9 mouse cellular contexts compared by ENCODE assay signal in the genomic region with DNA sequence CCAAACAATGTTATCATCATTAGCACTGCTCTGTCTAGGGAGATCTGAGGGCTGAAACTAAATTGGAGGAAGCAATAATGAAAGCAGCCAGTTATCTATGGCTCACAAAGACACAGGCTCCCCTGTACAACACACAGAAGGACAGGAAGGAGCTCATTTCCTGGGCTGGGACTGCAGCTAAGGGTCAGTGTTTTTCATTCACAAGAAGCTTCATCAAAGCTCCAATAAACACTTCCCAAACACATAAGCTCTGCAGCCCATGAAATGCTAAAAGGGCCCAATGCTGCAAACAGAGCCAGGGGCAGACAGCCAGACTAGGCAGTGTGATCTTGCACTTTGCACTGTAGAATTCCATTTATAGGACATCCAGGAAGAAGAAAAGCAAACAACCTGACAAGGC.
A peak's percentile ranks its signal among the peaks of the same experiment; 100 is the strongest.
DNase-seq lines count a peak whose midpoint lies in the region; ATAC-seq and TF ChIP-seq lines count a peak whose summit lies in the region.
"Had no signal": no experiment of that assay in that cellular context is flagged by ENCODE, and none has a peak within 500 bp of the region (broad histone marks: within the 10 kb centered on the region; RNA-seq: fewer than 3 reads in every experiment).

No protein-coding gene starts in this region.

- peaks cover 7% of the 10 kb centered on the region for H3K4me1 ChIP-seq in midbrain, embryonic 16.5 days (ENCODE audit: control insufficient read depth, insufficient read depth, low read length)
- peaks cover 7% of the 10 kb centered on the region for H3K4me1 ChIP-seq in midbrain, embryonic 14.5 days (ENCODE audit: control insufficient read depth, insufficient read depth, low read length)
- peaks cover 8% of the 10 kb centered on the region for H3K4me1 ChIP-seq in limb, embryonic 11.5 days (ENCODE audit: control insufficient read depth, insufficient read depth, low read length)
- no peaks in the 10 kb centered on the region for H3K4me1 ChIP-seq in thymus, adult 2 months (replicated peaks; ENCODE audit: control insufficient read depth, insufficient read depth, low read length)

- no peak for DNase-seq in midbrain, embryonic 14.5 days
- DNase-seq in heart, postnatal 10 days, result peak; percentile 60 to 67
- DNase-seq in limb, embryonic 11.5 days (ENCODE audit: low spot score), result peak; percentile 25
- DNase-seq in retina, embryonic 14.5 days (ENCODE audit: low spot score), result peak; percentile 27
- DNase-seq in thymus, adult 2 months, result no peak
- no peak for DNase-seq in frontal cortex, postnatal 10 days (ENCODE audit: low spot score in 2 of 2)
- no peak for DNase-seq in cerebellum, postnatal 10 days

- intact Hi-C loops in heart, postnatal 10 days (cut with DNase I), result no loop called here

- no peak for TF ChIP-seq POLR2A in thymus, adult 2 months (IDR thresholded peaks at IDR 0.05; ENCODE audit: control insufficient read depth, extremely low read depth, insufficient read depth, low read length, poor library complexity)

- peak; percentile 18; the same call in 1 of the 2 replicates for ATAC-seq in midbrain, embryonic 16.5 days
- no peak for ATAC-seq in midbrain, embryonic 14.5 days (ENCODE audit: low FRiP score, low TSS enrichment)
- no peak for ATAC-seq in limb, embryonic 11.5 days (ENCODE audit: insufficient number of reproducible peaks, low FRiP score, low TSS enrichment, low read depth)

- H3K4me3 ChIP-seq in midbrain, embryonic 16.5 days (ENCODE audit: low read depth, low read length), result no peak overlapping the region
- no peak overlapping the region for H3K4me3 ChIP-seq in midbrain, embryonic 14.5 days (replicated peaks; ENCODE audit: low read depth, low read length)
- no peak overlapping the region for H3K4me3 ChIP-seq in limb, embryonic 11.5 days (ENCODE audit: low read depth, low read length)
- H3K4me3 ChIP-seq in thymus, adult 2 months (ENCODE audit: control insufficient read depth, insufficient read depth, low read length), result no peak overlapping the region
- H3K4me3 ChIP-seq: limb, embryonic 13.5 days had no signal

- H3K36me3 ChIP-seq in midbrain, embryonic 16.5 days (ENCODE audit: control insufficient read depth, insufficient read depth, low read length), result peaks cover 2% of the 10 kb centered on the region; the same call in 1 of the 2 replicates
- H3K36me3 ChIP-seq in midbrain, embryonic 14.5 days (ENCODE audit: control insufficient read depth, insufficient read depth, low read length), result 0 out of 2 replicates have a peak, but pooled peaks cover 4% of the 10 kb centered on the region
- H3K36me3 ChIP-seq in limb, embryonic 11.5 days (ENCODE audit: control insufficient read depth, insufficient read depth, low read length), result no peaks in the 10 kb centered on the region
- no peaks in the 10 kb centered on the region for H3K36me3 ChIP-seq in thymus, adult 2 months (ENCODE audit: control insufficient read depth, insufficient read depth, low read length)

- H3K27ac ChIP-seq in midbrain, embryonic 16.5 days (ENCODE audit: low read length), result peak overlapping the region; percentile 9; the same call in 1 of the 2 replicates
- no peak overlapping the region; the same call in 1 of the 2 replicates for H3K27ac ChIP-seq in midbrain, embryonic 14.5 days (replicated peaks; ENCODE audit: low read depth, low read length)
- no peak overlapping the region for H3K27ac ChIP-seq in limb, embryonic 11.5 days (replicated peaks; ENCODE audit: low read depth, low read length)
- no peak overlapping the region for H3K27ac ChIP-seq in thymus, adult 2 months (ENCODE audit: control insufficient read depth, insufficient read depth, low read length)
- H3K27ac ChIP-seq: limb, embryonic 13.5 days had no signal

- no peaks in the 10 kb centered on the region for H3K9me3 ChIP-seq in midbrain, embryonic 16.5 days (replicated peaks; ENCODE audit: control insufficient read depth, low read length, poor library complexity, severe bottlenecking)
- no peaks in the 10 kb centered on the region for H3K9me3 ChIP-seq in midbrain, embryonic 14.5 days (ENCODE audit: control insufficient read depth, low read length)
- no peaks in the 10 kb centered on the region for H3K9me3 ChIP-seq in limb, embryonic 11.5 days (ENCODE audit: control insufficient read depth, low read length)
- H3K9me3 ChIP-seq: limb, embryonic 13.5 days had no signal

- no peaks in the 10 kb centered on the region for H3K27me3 ChIP-seq in midbrain, embryonic 16.5 days (ENCODE audit: control insufficient read depth, insufficient read depth, low read depth, low read length)
- no peaks in the 10 kb centered on the region for H3K27me3 ChIP-seq in midbrain, embryonic 14.5 days (ENCODE audit: control insufficient read depth, insufficient read depth, low read length)
- H3K27me3 ChIP-seq in limb, embryonic 11.5 days (ENCODE audit: control insufficient read depth, insufficient read depth, low read length), result no peaks in the 10 kb centered on the region
- H3K27me3 ChIP-seq in thymus, adult 2 months (ENCODE audit: control insufficient read depth, insufficient read depth, low read length), result no peaks in the 10 kb centered on the region
- H3K27me3 ChIP-seq: limb, embryonic 13.5 days had no signal

- H3K9ac ChIP-seq in midbrain, embryonic 16.5 days (ENCODE audit: low read depth, low read length), result no peak overlapping the region
- no peak overlapping the region for H3K9ac ChIP-seq in midbrain, embryonic 14.5 days (replicated peaks; ENCODE audit: low read length)
- no peak overlapping the region for H3K9ac ChIP-seq in limb, embryonic 11.5 days (ENCODE audit: low read length)
- H3K9ac ChIP-seq: limb, embryonic 13.5 days had no signal

- no peak overlapping the region for H3K4me2 ChIP-seq in midbrain, embryonic 16.5 days (ENCODE audit: low read length)
- H3K4me2 ChIP-seq in midbrain, embryonic 14.5 days (ENCODE audit: low read length), result no peak overlapping the region
- no peak overlapping the region for H3K4me2 ChIP-seq in limb, embryonic 11.5 days (ENCODE audit: low read depth, severe bottlenecking)
- H3K4me2 ChIP-seq: limb, embryonic 13.5 days had no signal

- TF ChIP-seq CTCF in thymus, adult 2 months (IDR thresholded peaks at IDR 0.05; ENCODE audit: borderline replicate concordance, control insufficient read depth, extremely low read depth, insufficient read depth, low read length, poor library complexity), result no peak

Comparison
In these comparisons a context has a peak if more than half of its experiments do, and no peak if none do; other contexts are left out.
1. DNase-seq: peak in heart, postnatal 10 days (2 of 2), limb, embryonic 11.5 days (single experiment) and retina, embryonic 14.5 days (single experiment); none in midbrain, embryonic 14.5 days (single experiment), thymus, adult 2 months (single experiment), frontal cortex, postnatal 10 days (0 of 2) and cerebellum, postnatal 10 days (0 of 2).